Mouse (Mus musculus) heart, embryonic 16.5 days (tissue): ENCODE data around the gene Calcb. TPM values are rescaled to one million over a fixed set of nuclear protein-coding genes. Genes with fewer than 3 reads are reported as not detected.
"Not testable (repeated sequence)": the region's sequence is repeated elsewhere in the genome, so short reads cannot be mapped to it uniquely, and the experiment has no call there.

Experiments used
- ATAC-seq: fragments of 200-750 bp; cut with Nextera tagmentation; replicated peaks from 2 replicates; pipeline ENCODE4 v1.8.0; 2017; ENCODE audit warnings: moderate number of reproducible peaks; ENCODE audit not compliant: insufficient read depth, low FRiP score; ENCODE audit errors: extremely low read depth
- H3K27ac ChIP-seq: fragments of 300-500 bp; sonication (generic); 2 replicates; pipeline ENCODE4 v1.5.1; 2014; ENCODE audit warnings: mild to moderate bottlenecking, low read length, control low read depth, moderate library complexity
- H3K27me3 ChIP-seq: fragments of 300-500 bp; sonication (generic); 2 replicates; pipeline ENCODE4 v1.6.1; 2014; ENCODE audit warnings: low read length, mixed read lengths; ENCODE audit not compliant: control insufficient read depth, insufficient read depth
- H3K36me3 ChIP-seq: fragments of 300-500 bp; sonication (generic); 2 replicates; pipeline ENCODE4 v1.6.1; 2014; ENCODE audit not compliant: control insufficient read depth, insufficient read depth
- H3K4me1 ChIP-seq: fragments of 300-500 bp; sonication (generic); 2 replicates; pipeline ENCODE4 v1.6.1; 2014; ENCODE audit warnings: low read length, mixed read lengths; ENCODE audit not compliant: control insufficient read depth, insufficient read depth
- H3K4me2 ChIP-seq: fragments of 300-500 bp; sonication (generic); 2 replicates; pipeline ENCODE4 v1.6.1; 2014; ENCODE audit warnings: low read depth, mild to moderate bottlenecking, control low read depth, low read length
- H3K4me3 ChIP-seq: fragments of 300-500 bp; sonication (generic); 2 replicates; pipeline ENCODE4 v1.5.1; 2014; ENCODE audit warnings: mild to moderate bottlenecking, control low read depth, low read length
- H3K9ac ChIP-seq: fragments of 300-500 bp; sonication (generic); 2 replicates; pipeline ENCODE4 v1.6.1; 2014; ENCODE audit warnings: low read length, control low read depth
- H3K9me3 ChIP-seq: fragments of 300-500 bp; sonication (generic); replicated peaks from 2 replicates; pipeline ENCODE4 v1.6.1; 2016; ENCODE audit warnings: low read length; ENCODE audit not compliant: control insufficient read depth
- WGBS: fragments of 180-500 bp; shearing (Covaris S2); extraction: QIAGEN DNeasy Blood & Tissue Kit; methylation state at CpG from one replicate; pipeline ENCODE4 v1.1.7; 2014; 5-methylcytosine and 5-hydroxymethylcytosine counted together
- polyA plus RNA-seq: library from polyadenylated mRNA; unstranded; fragments of >200 nt; fragmentation: Nextera tagmentation; extraction: Ambion mirVana; gene quantifications from 2 replicates; pipeline ENCODE4 v1.2.1, GENCODE M21; 2015

Calcb gene
- polyA plus RNA-seq, 1 experiment from 2014 or later = 1.7 TPM

DNA sequence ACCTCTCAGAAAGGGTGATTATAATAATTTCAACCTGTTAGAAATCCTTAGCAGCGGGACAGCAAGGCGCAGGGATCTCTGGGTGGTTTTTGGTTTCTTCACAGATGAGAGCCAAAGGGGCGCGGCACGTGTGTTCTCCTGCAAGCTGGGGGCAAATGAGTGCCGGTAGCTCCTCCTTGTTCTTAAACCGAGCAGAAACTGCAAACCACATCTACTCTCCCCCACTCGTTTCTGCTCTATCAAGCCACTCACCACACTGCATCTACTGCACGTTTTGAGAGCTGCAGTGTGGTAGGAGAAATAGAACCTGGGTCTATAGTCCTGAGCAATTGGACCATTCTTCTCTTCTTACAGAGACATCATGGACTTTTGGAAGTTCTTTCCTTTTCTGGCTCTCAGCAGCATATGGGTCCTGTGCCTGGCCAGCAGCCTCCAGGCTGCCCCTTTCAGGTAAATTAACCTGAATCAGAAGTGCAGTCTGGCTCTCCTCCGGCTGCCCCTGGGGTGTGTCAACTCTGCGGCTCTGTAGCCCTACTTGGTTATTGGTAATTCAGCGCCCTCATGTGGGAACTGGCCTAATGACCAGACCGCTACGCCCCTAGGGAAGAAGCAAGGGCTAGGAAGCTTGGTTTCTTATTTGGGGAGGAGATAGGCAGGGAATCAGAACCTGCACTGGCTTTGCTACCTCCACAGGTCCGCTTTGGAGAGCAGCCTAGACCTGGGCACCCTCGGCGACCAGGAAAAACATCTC is 1.1 kb downstream of the Calcb start:
- Histone ChIP-seq H3K27me3 (peaks cover 43% of the 10 kb centered on the region), H3K4me1 (peaks cover 11% of the 10 kb centered on the region), H3K27ac (no peak overlapping the region), H3K36me3 (no peaks in the 10 kb centered on the region), H3K9ac (peak overlapping the region; percentile 8; the same call in 1 of the 2 replicates), H3K9me3 (no peaks in the 10 kb centered on the region), H3K4me3 (peak overlapping the region; percentile 24), H3K4me2 (peak overlapping the region; percentile 63)
- WGBS = 2% methylated on average over 17 of the region's 17 CpGs
- ATAC-seq = 0 out of 2 replicates have a peak, but pooled peaks have one; percentile 45

GRCm38 (mm10) chr7:114729696-114730095 is 11.3 kb downstream of the Calcb start:
- H3K27me3 ChIP-seq, ATAC-seq: not testable (repeated sequence)
- WGBS = 58% methylated on average over 4 of the region's 4 CpGs

GRCm38 (mm10) chr7:114731175-114731574 is 12.7 kb downstream of the Calcb start:
- Histone ChIP-seq H3K27me3 (no peaks in the 10 kb centered on the region), H3K4me2 (no peak overlapping the region), H3K9ac (no peak overlapping the region), H3K9me3 (no peaks in the 10 kb centered on the region), H3K4me3 (no peak overlapping the region), H3K36me3 (no peaks in the 10 kb centered on the region), H3K27ac (no peak overlapping the region), H3K4me1 (no peaks in the 10 kb centered on the region)
- no peak for ATAC-seq
- WGBS = 70% methylated on average over 6 of the region's 6 CpGs

More at GRCm38 (mm10) chr7:114729696-114730095, 11.3 kb downstream of the Calcb start:
- not testable (repeated sequence) for H3K27ac ChIP-seq, H3K4me3 ChIP-seq, H3K4me2 ChIP-seq, H3K9ac ChIP-seq, H3K4me1 ChIP-seq, H3K9me3 ChIP-seq, H3K36me3 ChIP-seq

GRCm38 (mm10) chr7:114731700-114732099 is 13.3 kb downstream of the Calcb start:
- not testable (repeated sequence) for H3K27me3 ChIP-seq, ATAC-seq, H3K9me3 ChIP-seq, H3K36me3 ChIP-seq, H3K9ac ChIP-seq, H3K4me2 ChIP-seq, H3K27ac ChIP-seq, H3K4me3 ChIP-seq, H3K4me1 ChIP-seq
- WGBS = 35% methylated on average over 4 of the region's 4 CpGs

- Histone ChIP-seq H3K36me3 (no peaks in the 10 kb centered on the region), H3K9ac (no peak overlapping the region), H3K9me3 (no peaks in the 10 kb centered on the region), H3K27ac (no peak overlapping the region), H3K4me3 (no peak overlapping the region), H3K4me2 (no peak overlapping the region), H3K4me1 (no peaks in the 10 kb centered on the region), H3K27me3 (no peaks in the 10 kb centered on the region)
- no peak for ATAC-seq
- WGBS = 84% methylated on average over 5 of the region's 5 CpGs
Measured at GRCm38 (mm10) chr7:114736256-114736655, 17.8 kb downstream of the Calcb start.

- Histone ChIP-seq H3K27ac (no peak overlapping the region), H3K9me3 (no peaks in the 10 kb centered on the region), H3K36me3 (no peaks in the 10 kb centered on the region), H3K9ac (no peak overlapping the region), H3K4me1 (no peaks in the 10 kb centered on the region), H3K4me3 (no peak overlapping the region), H3K4me2 (no peak overlapping the region), H3K27me3 (no peaks in the 10 kb centered on the region)
- ATAC-seq = no peak
Measured at GRCm38 (mm10) chr7:114738166-114738565, 19.7 kb downstream of the Calcb start.

GRCm38 (mm10) chr7:114740360-114741165 is 22.1 kb downstream of the Calcb start:
- Histone ChIP-seq H3K4me1 (peaks cover 5% of the 10 kb centered on the region; the same call in 1 of the 2 replicates), H3K9me3 (no peaks in the 10 kb centered on the region), H3K4me3 (no peak overlapping the region), H3K9ac (no peak overlapping the region), H3K27ac (no peak overlapping the region), H3K27me3 (0 out of 2 replicates have a peak, but pooled peaks cover 2% of the 10 kb centered on the region), H3K4me2 (no peak overlapping the region), H3K36me3 (no peaks in the 10 kb centered on the region)
- ATAC-seq = no peak
- 45% methylated on average over 6 of the region's 6 CpGs for WGBS

- Histone ChIP-seq H3K9ac (no peak within 1 kb of the TSS), H3K4me1 (peaks cover 5% of the 10 kb centered on the region; the same call in 1 of the 2 replicates), H3K4me2 (no peak within 1 kb of the TSS), H3K4me3 (no peak within 1 kb of the TSS), H3K27ac (no peak within 1 kb of the TSS), H3K36me3 (no peaks in the 10 kb centered on the region), H3K9me3 (no peaks in the 10 kb centered on the region), H3K27me3 (0 out of 2 replicates have a peak, but pooled peaks cover 4% of the 10 kb centered on the region)
- no peak for ATAC-seq
- WGBS = 61% methylated on average over 5 of the region's 5 CpGs
Measured at GRCm38 (mm10) chr7:114743022-114743780, 24.8 kb downstream of the Calcb start, which contains the start of gene Insc. Gene Insc, plus strand, starts transcription at chr7:114743694.
